Mouse (Mus musculus) forebrain, embryonic 10.5 days (tissue): ENCODE data around the gene Ppp2ca. TPM values are rescaled to one million over a fixed set of nuclear protein-coding genes. Genes with fewer than 3 reads are reported as not detected.
A peak's percentile ranks its signal among the peaks of the same experiment; 100 is the strongest.

Experiments used
- DNase-seq: peaks from one replicate; pipeline ENCODE4 v3.0.0-alpha.2; 2017; ENCODE audit warnings: low spot score; ENCODE audit errors: extremely low spot score
- H3K27ac ChIP-seq: fragments of 300-500 bp; sonication (generic); 2 replicates; pipeline ENCODE4 v1.5.1; 2016; ENCODE audit warnings: mild to moderate bottlenecking
- H3K27me3 ChIP-seq: fragments of 300-500 bp; sonication (generic); 2 replicates; pipeline ENCODE4 v1.6.1; 2016; ENCODE audit warnings: mild to moderate bottlenecking; ENCODE audit not compliant: poor library complexity, severe bottlenecking
- H3K36me3 ChIP-seq: fragments of 300-500 bp; sonication (generic); replicated peaks from 2 replicates; pipeline ENCODE4 v1.6.1; 2016; ENCODE audit warnings: mild to moderate bottlenecking, moderate library complexity
- H3K4me1 ChIP-seq: fragments of 300-500 bp; sonication (generic); 2 replicates; pipeline ENCODE4 v1.6.1; 2016
- H3K4me3 ChIP-seq: fragments of 300-500 bp; sonication (generic); 2 replicates; pipeline ENCODE4 v1.5.1; 2016; ENCODE audit warnings: mild to moderate bottlenecking, moderate library complexity
- H3K9me3 ChIP-seq: fragments of 300-500 bp; sonication (generic); 2 replicates; pipeline ENCODE4 v1.6.1; 2016; ENCODE audit warnings: mild to moderate bottlenecking, moderate library complexity
- WGBS: fragments of 180-500 bp; shearing (Covaris S2); methylation state at CpG from one replicate; pipeline ENCODE4 v1.1.7; 2016; 5-methylcytosine and 5-hydroxymethylcytosine counted together
- polyA plus RNA-seq: library from polyadenylated mRNA; unstranded; fragments of >200 nt; fragmentation: Nextera tagmentation; extraction: Ambion mirVana; gene quantifications from 2 replicates; pipeline ENCODE4 v1.2.1, GENCODE M21; 2016

The Ppp2ca gene
- polyA plus RNA-seq, 1 experiment from 2014 or later: 86.5 TPM

DNA sequence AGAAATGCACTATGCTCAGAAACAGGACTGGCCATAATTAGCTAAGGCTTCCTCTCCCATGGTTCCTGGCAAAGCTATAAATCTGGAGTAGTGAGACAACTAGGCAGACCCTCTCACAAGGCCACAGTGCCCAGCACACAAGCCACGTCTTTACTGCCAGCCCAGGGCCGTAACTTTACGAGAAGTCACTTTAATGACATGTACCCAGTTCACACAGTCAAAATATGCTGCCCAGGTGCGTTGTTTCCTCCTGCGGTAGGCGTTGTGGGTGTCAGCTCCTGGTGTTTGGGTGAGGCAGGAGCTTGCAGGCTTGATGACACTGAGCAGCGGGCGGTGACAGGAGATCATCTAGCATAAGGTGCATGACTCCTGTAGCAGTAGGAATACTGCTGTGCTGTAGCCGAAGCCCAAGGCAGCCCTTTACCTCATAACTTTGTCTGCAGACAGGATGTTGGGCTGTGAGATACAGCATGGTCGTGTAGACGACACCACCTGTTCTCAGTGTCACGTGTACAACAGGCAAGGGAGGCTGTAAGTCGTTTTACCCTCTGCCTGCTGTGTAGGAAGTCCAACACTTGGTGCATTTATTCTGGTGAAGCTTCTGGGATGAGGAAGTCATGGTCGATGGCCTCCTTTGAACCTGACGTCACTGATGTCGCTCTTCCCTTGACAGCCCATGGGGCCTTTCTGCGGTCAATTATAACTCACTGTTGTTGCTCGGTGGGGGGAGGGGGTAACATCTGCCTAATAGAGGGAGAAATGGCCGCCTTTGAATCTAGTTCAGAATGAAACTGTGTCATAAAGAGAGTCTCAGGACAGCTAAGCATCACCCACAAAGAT, 22.5 kb upstream of the Ppp2ca start:
- H3K4me3 ChIP-seq: no peak overlapping the region
- H3K36me3 ChIP-seq: no peaks in the 10 kb centered on the region
- peaks cover 19% of the 10 kb centered on the region for H3K4me1 ChIP-seq
- DNase-seq: no peak
- no peaks in the 10 kb centered on the region for H3K9me3 ChIP-seq
- H3K27me3 ChIP-seq: no peaks in the 10 kb centered on the region
- 85% methylated on average over 19 of the region's 19 CpGs for WGBS
- no peak overlapping the region for H3K27ac ChIP-seq

DNA sequence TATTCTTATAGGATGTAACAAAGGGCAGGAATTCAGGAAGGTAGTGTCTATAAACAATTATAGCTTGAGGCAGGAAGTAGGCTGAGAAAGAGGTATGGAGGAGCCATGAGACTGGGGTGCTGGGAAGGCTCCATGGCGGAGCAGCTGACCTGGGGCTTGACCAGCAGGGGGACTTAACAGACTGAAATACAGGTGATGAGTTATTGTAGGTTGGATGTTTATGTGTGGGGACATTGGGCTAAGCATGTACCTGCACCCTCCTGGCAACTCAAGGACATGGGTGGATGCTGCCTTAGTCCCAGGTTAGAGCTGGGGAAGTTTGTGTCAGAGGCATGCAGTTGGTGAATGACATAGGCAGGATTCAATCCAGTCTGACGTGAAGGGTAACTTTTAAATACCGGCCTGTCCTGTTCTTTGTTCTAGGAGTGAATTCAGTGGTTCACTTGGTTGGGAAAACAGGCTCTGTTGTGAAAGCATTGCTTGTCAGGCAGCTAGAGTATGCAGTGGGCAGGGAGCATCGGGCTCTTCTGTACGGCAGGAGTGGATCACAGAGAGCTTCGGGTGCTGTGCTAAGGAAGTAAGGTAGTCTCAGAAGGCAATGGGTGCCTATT, 21.6 kb upstream of the Ppp2ca start:
- Histone ChIP-seq H3K9me3 (no peaks in the 10 kb centered on the region), H3K4me3 (no peak overlapping the region), H3K36me3 (no peaks in the 10 kb centered on the region), H3K27me3 (no peaks in the 10 kb centered on the region), H3K27ac (no peak overlapping the region), H3K4me1 (peaks cover 19% of the 10 kb centered on the region)
- DNase-seq: no peak
- 88% methylated on average over 6 of the region's 6 CpGs for WGBS

- Histone ChIP-seq H3K9me3 (no peaks in the 10 kb centered on the region), H3K36me3 (no peaks in the 10 kb centered on the region), H3K4me3 (no peak overlapping the region), H3K27me3 (no peaks in the 10 kb centered on the region), H3K4me1 (peaks cover 19% of the 10 kb centered on the region), H3K27ac (no peak overlapping the region)
- no peak for DNase-seq
- 89% methylated on average over 4 of the region's 4 CpGs for WGBS
These were observed 20.5 kb upstream of the Ppp2ca start for GRCm38 (mm10) chr11:52077939-52078338.

DNA sequence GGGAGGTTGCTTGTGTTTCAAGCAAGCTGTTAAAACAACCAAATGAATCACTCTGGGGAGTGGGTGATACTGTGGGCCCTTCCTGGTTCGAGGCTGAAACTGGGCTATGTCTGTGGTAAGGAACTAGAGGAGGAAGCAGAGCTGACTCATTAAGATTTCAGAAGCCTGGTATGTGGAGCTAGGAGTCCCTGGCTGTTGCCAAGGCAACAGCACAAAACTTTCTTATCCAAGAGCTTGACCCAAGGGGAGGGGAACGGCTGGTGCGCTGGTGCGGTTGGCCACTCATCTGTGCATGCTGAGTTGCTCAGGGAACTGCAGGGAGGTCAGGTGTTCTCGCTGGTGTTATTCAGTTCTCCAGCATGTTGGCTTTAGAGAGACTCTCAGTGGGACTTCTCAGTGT, 18.5 kb upstream of the Ppp2ca start:
- Histone ChIP-seq H3K9me3 (no peaks in the 10 kb centered on the region), H3K27me3 (no peaks in the 10 kb centered on the region), H3K4me1 (peaks cover 19% of the 10 kb centered on the region), H3K36me3 (no peaks in the 10 kb centered on the region), H3K4me3 (no peak overlapping the region), H3K27ac (peak overlapping the region; percentile 63; the same call in 1 of the 2 replicates)
- 34% methylated on average over 5 of the region's 5 CpGs for WGBS
- DNase-seq: peak; percentile 42

- Histone ChIP-seq H3K9me3 (no peaks in the 10 kb centered on the region), H3K27me3 (no peaks in the 10 kb centered on the region), H3K27ac (peak overlapping the region; percentile 63; the same call in 1 of the 2 replicates), H3K4me3 (no peak overlapping the region), H3K36me3 (no peaks in the 10 kb centered on the region), H3K4me1 (peaks cover 15% of the 10 kb centered on the region)
- 90% methylated on average over 2 of the region's 2 CpGs for WGBS
- DNase-seq: no peak
These were observed 17.8 kb upstream of the Ppp2ca start for GRCm38 (mm10) chr11:52080656-52081055.

DNA sequence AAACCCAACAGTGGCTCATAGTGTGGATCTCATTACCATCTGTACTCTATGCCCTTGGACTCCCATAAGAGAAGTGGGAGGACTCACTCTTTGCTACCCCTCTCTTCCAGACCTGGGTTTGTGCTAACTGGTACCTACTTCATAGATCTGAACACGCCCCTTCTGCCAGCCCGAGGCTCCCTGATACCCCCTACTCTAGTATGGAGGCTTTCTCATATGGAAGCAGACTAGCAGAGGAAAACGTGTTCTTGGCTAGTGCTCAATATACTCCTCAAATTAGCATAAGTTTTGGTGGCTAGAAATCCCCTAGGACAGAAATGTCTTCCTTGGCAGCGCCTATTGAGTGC, 12.7 kb upstream of the Ppp2ca start:
- H3K36me3 ChIP-seq: no peaks in the 10 kb centered on the region
- H3K4me1 ChIP-seq: peaks cover 24% of the 10 kb centered on the region
- 69% methylated on average over 4 of the region's 4 CpGs for WGBS
- no peaks in the 10 kb centered on the region for H3K9me3 ChIP-seq
- DNase-seq: no peak
- no peak overlapping the region for H3K27ac ChIP-seq
- H3K27me3 ChIP-seq: no peaks in the 10 kb centered on the region
- H3K4me3 ChIP-seq: no peak overlapping the region

- no peaks in the 10 kb centered on the region for H3K9me3 ChIP-seq
- H3K27ac ChIP-seq: peak overlapping the region; percentile 32; the same call in 1 of the 2 replicates
- H3K36me3 ChIP-seq: no peaks in the 10 kb centered on the region
- H3K27me3 ChIP-seq: no peaks in the 10 kb centered on the region
- peaks cover 22% of the 10 kb centered on the region for H3K4me1 ChIP-seq
- no peak for DNase-seq
- WGBS: 63% methylated on average over 9 of the region's 9 CpGs
- H3K4me3 ChIP-seq: no peak overlapping the region
These were observed 12.1 kb upstream of the Ppp2ca start for GRCm38 (mm10) chr11:52086204-52086864.

GRCm38 (mm10) chr11:52089291-52089690, 9.2 kb upstream of the Ppp2ca start:
- H3K4me3 ChIP-seq: no peak overlapping the region
- no peaks in the 10 kb centered on the region for H3K27me3 ChIP-seq
- no peaks in the 10 kb centered on the region for H3K9me3 ChIP-seq
- 81% methylated on average over 8 of the region's 8 CpGs for WGBS
- peaks cover 22% of the 10 kb centered on the region for H3K4me1 ChIP-seq
- no peaks in the 10 kb centered on the region for H3K36me3 ChIP-seq
- H3K27ac ChIP-seq: no peak overlapping the region; the same call in 1 of the 2 replicates
- no peak for DNase-seq

GRCm38 (mm10) chr11:52091261-52091660, 7.2 kb upstream of the Ppp2ca start:
- no peak for DNase-seq
- 88% methylated on average over 9 of the region's 9 CpGs for WGBS

DNA sequence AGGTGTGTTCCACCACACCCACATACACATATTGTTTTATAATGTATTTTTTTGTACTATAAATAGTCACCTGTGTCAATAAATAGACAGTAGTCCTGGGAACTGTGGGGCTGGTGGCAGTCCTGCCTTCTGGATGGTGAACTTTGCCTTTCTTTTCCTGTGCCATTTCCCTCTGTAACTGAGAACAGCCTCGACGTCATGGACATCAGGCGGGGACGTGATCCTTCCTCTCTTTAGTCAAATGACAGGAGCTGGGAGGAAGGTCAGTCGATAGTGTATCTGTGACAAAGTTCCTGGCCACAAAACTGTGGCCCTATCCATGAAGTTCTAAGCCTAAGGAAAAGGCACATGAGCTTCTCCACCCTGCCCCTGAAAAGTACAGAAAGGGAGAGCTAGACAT, 3.9 kb upstream of the Ppp2ca start:
- H3K9me3 ChIP-seq: no peaks in the 10 kb centered on the region
- 72% methylated on average over 5 of the region's 5 CpGs for WGBS
- no peak overlapping the region for H3K4me3 ChIP-seq
- H3K36me3 ChIP-seq: no peaks in the 10 kb centered on the region
- H3K4me1 ChIP-seq: peaks cover 14% of the 10 kb centered on the region
- no peak overlapping the region for H3K27ac ChIP-seq
- no peak for DNase-seq
- no peaks in the 10 kb centered on the region for H3K27me3 ChIP-seq

More at GRCm38 (mm10) chr11:52091261-52091660, 7.2 kb upstream of the Ppp2ca start:
- Histone ChIP-seq H3K9me3 (no peaks in the 10 kb centered on the region), H3K4me1 (peaks cover 17% of the 10 kb centered on the region), H3K4me3 (no peak overlapping the region), H3K27ac (no peak overlapping the region), H3K36me3 (no peaks in the 10 kb centered on the region), H3K27me3 (no peaks in the 10 kb centered on the region)

- no peak overlapping the region for H3K4me3 ChIP-seq
- 73% methylated on average over 3 of the region's 3 CpGs for WGBS
- H3K9me3 ChIP-seq: no peaks in the 10 kb centered on the region
- H3K36me3 ChIP-seq: peaks cover 11% of the 10 kb centered on the region
- H3K27ac ChIP-seq: no peak overlapping the region
- no peaks in the 10 kb centered on the region for H3K27me3 ChIP-seq
- no peak for DNase-seq
- H3K4me1 ChIP-seq: peaks cover 32% of the 10 kb centered on the region
These were observed 1.5 kb upstream of the Ppp2ca start for GRCm38 (mm10) chr11:52097016-52097415.

- Histone ChIP-seq H3K4me1 (peaks cover 33% of the 10 kb centered on the region), H3K4me3 (peak overlapping the region; percentile 83), H3K27ac (peak overlapping the region; percentile 99), H3K36me3 (peaks cover 13% of the 10 kb centered on the region), H3K9me3 (no peaks in the 10 kb centered on the region), H3K27me3 (no peaks in the 10 kb centered on the region)
- WGBS: 85% methylated on average over 2 of the region's 2 CpGs
- no peak for DNase-seq
These were observed 885 bp upstream of the Ppp2ca start for GRCm38 (mm10) chr11:52097596-52097995.
